ENCODE assay signal across 8 mouse cellular contexts in genomic region chr19:55063272-55063671, GRCm38 (mm10).
DNase-seq lines count a peak whose midpoint lies in the region; ATAC-seq and TF ChIP-seq lines count a peak whose summit lies in the region.

No protein-coding gene starts in this region.

- H3K4me3 ChIP-seq in lung, embryonic 14.5 days (ENCODE audit: low read depth, low read length): no peak overlapping the region
- no peak overlapping the region for H3K4me3 ChIP-seq in lung, adult 2 months (replicated peaks; ENCODE audit: extremely low read depth, low read depth, low read length)
- no peak overlapping the region for H3K4me3 ChIP-seq in liver, embryonic 13.5 days (replicated peaks)

- no peaks in the 10 kb centered on the region for H3K27me3 ChIP-seq in lung, embryonic 14.5 days (ENCODE audit: insufficient read depth, low read length)
- no peaks in the 10 kb centered on the region for H3K27me3 ChIP-seq in liver, embryonic 13.5 days

- peak; percentile 88 for DNase-seq in lung, embryonic 14.5 days
- no peak for DNase-seq in lung, adult 2 months
- DNase-seq in embryo, embryonic 10 days (ENCODE audit: low spot score): peak; percentile 71
- no peak for DNase-seq in liver, embryonic 13.5 days
- peak; percentile 48 for DNase-seq in thymus, postnatal 14 days
- DNase-seq in cerebellum, adult 8-10 months: no peak
- no peak for DNase-seq in layer of hippocampus, postnatal 36 days
- no peak for DNase-seq in ovary, postnatal 10 days (ENCODE audit: low spot score)

- no peak overlapping the region for H3K9ac ChIP-seq in lung, embryonic 14.5 days
- H3K9ac ChIP-seq in liver, embryonic 13.5 days: no peak overlapping the region

- peak overlapping the region; percentile 28; the same call in 1 of the 2 replicates for H3K4me2 ChIP-seq in lung, embryonic 14.5 days
- H3K4me2 ChIP-seq in liver, embryonic 13.5 days: no peak overlapping the region

- WGBS in lung, embryonic 14.5 days: 15% methylated on average over 6 of the region's 6 CpGs
- 12% methylated on average over 6 of the region's 6 CpGs for WGBS in lung, adult 2 months
- 38% methylated on average over 6 of the region's 6 CpGs for WGBS in liver, embryonic 13.5 days (ENCODE audit: insufficient replicate concordance)

- H3K4me1 ChIP-seq in lung, embryonic 14.5 days (ENCODE audit: insufficient read depth): no peaks in the 10 kb centered on the region
- peaks cover 10% of the 10 kb centered on the region for H3K4me1 ChIP-seq in lung, adult 2 months (ENCODE audit: control insufficient read depth, insufficient read depth, low read length)
- H3K4me1 ChIP-seq in liver, embryonic 13.5 days (replicated peaks): peaks cover 10% of the 10 kb centered on the region

- H3K9me3 ChIP-seq in lung, embryonic 14.5 days (ENCODE audit: low read depth, low read length): no peaks in the 10 kb centered on the region
- no peaks in the 10 kb centered on the region; the same call in 1 of the 2 replicates for H3K9me3 ChIP-seq in liver, embryonic 13.5 days (replicated peaks)

- TF ChIP-seq CTCF in lung, embryonic 14.5 days (IDR thresholded peaks at IDR 0.05; ENCODE audit: low read depth): no peak
- no peak for TF ChIP-seq CTCF in lung, adult 2 months (IDR thresholded peaks at IDR 0.05; ENCODE audit: insufficient read depth, low read length)

- H3K36me3 ChIP-seq in lung, embryonic 14.5 days (ENCODE audit: insufficient read depth): peaks cover 21% of the 10 kb centered on the region
- peaks cover 12% of the 10 kb centered on the region for H3K36me3 ChIP-seq in liver, embryonic 13.5 days

- TF ChIP-seq POLR2A in lung, adult 2 months (IDR thresholded peaks at IDR 0.05; ENCODE audit: borderline replicate concordance, extremely low read depth, low read depth, low read length): no peak

- ATAC-seq in lung, embryonic 14.5 days (ENCODE audit: insufficient read depth): peak; percentile 84
- 0 out of 2 replicates have a peak, but pooled peaks have one; percentile 10 for ATAC-seq in liver, embryonic 13.5 days (ENCODE audit: low read depth)

- H3K27ac ChIP-seq in lung, embryonic 14.5 days (ENCODE audit: low read depth): peak overlapping the region; percentile 2; the same call in 1 of the 2 replicates
- no peak overlapping the region; the same call in 1 of the 2 replicates for H3K27ac ChIP-seq in liver, embryonic 13.5 days

Comparison
In these comparisons a context has a peak if more than half of its experiments do, and no peak if none do; other contexts are left out.
1. DNase-seq: peak in lung, embryonic 14.5 days (single experiment), embryo, embryonic 10 days (single experiment) and thymus, postnatal 14 days (single experiment); none in lung, adult 2 months (single experiment), liver, embryonic 13.5 days (single experiment), cerebellum, adult 8-10 months (single experiment), layer of hippocampus, postnatal 36 days (0 of 2) and ovary, postnatal 10 days (single experiment).